Mouse (Mus musculus): Measurements from ENCODE around the gene Taf1d.
"Not testable (repeated sequence)": the region's sequence is repeated elsewhere in the genome, so short reads cannot be mapped to it uniquely, and the experiment has no call there.

The Taf1d gene

GRCm38 (mm10) chr9:15308254-15308653, 2.2 kb downstream of the Taf1d start:
- no peak for DNase-seq (ENCODE audit: low read depth, low spot score)

- no peak for DNase-seq (ENCODE audit: low read depth, low spot score)
Measured at GRCm38 (mm10) chr9:15309425-15309824, 3.4 kb downstream of the Taf1d start.

- DNase-seq (ENCODE audit: low read depth, low spot score) = no peak
Measured at GRCm38 (mm10) chr9:15310179-15310578, 4.2 kb downstream of the Taf1d start.

GRCm38 (mm10) chr9:15312054-15312735, 6.2 kb downstream of the Taf1d start:
- no peak for DNase-seq (ENCODE audit: low read depth, low spot score)

GRCm38 (mm10) chr9:15313633-15314032, 7.6 kb downstream of the Taf1d start:
- no peak for DNase-seq (ENCODE audit: low read depth, low spot score)

GRCm38 (mm10) chr9:15314619-15315018, 8.6 kb downstream of the Taf1d start:
- no peak for DNase-seq (ENCODE audit: low read depth, low spot score)

GRCm38 (mm10) chr9:15316296-15316695, 10.3 kb downstream of the Taf1d start:
- not testable (repeated sequence) for DNase-seq (ENCODE audit: low read depth, low spot score)

GRCm38 (mm10) chr9:15317223-15318169, 11.5 kb downstream of the Taf1d start:
- no peak for DNase-seq (ENCODE audit: low read depth, low spot score)

GRCm38 (mm10) chr9:15318170-15318742, 12.2 kb downstream of the Taf1d start:
- no peak for DNase-seq (ENCODE audit: low read depth, low spot score)

GRCm38 (mm10) chr9:15337776-15338175, 31.8 kb downstream of the Taf1d start:
- DNase-seq (ENCODE audit: low read depth, low spot score) = no peak

- no peak for DNase-seq (ENCODE audit: low read depth, low spot score)
Measured at GRCm38 (mm10) chr9:15349925-15350324, 43.9 kb downstream of the Taf1d start.

- DNase-seq (ENCODE audit: low read depth, low spot score) = no peak
Measured at GRCm38 (mm10) chr9:15356916-15357483, 51.0 kb downstream of the Taf1d start.

GRCm38 (mm10) chr9:15357484-15358275, 51.7 kb downstream of the Taf1d start, which contains the start of gene Cep295:
TSS of gene Cep295 (minus strand) at chr9:15357788.
- peak; percentile 97 for DNase-seq (ENCODE audit: low read depth, low spot score)

GRCm38 (mm10) chr9:15364843-15365242, 58.8 kb downstream of the Taf1d start:
- no peak for DNase-seq (ENCODE audit: low read depth, low spot score)

- peak; percentile 18 for DNase-seq (ENCODE audit: low read depth, low spot score)
Measured at GRCm38 (mm10) chr9:15365856-15366255, 59.8 kb downstream of the Taf1d start.

- no peak for DNase-seq (ENCODE audit: low read depth, low spot score)
Measured at GRCm38 (mm10) chr9:15366260-15366659, 60.2 kb downstream of the Taf1d start.

Measured in CD4-positive helper T cell, adult 2 months (primary cell).